16 mouse cellular contexts compared by ENCODE assay signal in the genomic region with DNA sequence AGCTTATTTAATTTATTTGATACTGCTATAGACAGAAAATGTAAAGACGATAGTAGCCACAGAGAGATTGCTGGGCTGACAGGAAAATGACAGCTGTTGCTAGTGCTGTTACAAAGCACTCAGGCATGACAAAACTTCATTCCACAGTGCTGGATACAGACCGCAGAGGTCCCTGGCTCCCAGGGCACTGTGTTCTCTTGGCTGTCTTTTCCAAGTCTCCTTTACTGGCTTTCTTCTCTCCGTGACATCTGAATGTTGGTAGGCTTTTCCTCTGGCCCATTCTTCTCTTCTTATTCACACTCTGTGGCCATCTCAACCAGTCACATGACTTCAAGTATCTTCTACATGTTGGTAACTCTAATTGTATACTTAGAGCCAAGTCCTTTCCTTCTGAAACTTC.
DNase-seq lines count a peak whose midpoint lies in the region; ATAC-seq and TF ChIP-seq lines count a peak whose summit lies in the region.
"Had no signal": no experiment of that assay in that cellular context is flagged by ENCODE, and none has a peak within 500 bp of the region (broad histone marks: within the 10 kb centered on the region; RNA-seq: fewer than 3 reads in every experiment).

No protein-coding gene starts in this region.

- WGBS in embryonic facial prominence, embryonic 14.5 days = 41% methylated on average over 3 of the region's 3 CpGs
- 70% methylated on average over 3 of the region's 3 CpGs for WGBS in embryonic facial prominence, embryonic 10.5 days
- WGBS in heart, embryonic 15.5 days = 33% methylated on average over 3 of the region's 3 CpGs
- 40% methylated on average over 3 of the region's 3 CpGs for WGBS in heart, embryonic 11.5 days (ENCODE audit: insufficient replicate concordance)
- 67% methylated on average over 3 of the region's 3 CpGs for WGBS in liver, embryonic 12.5 days (ENCODE audit: insufficient replicate concordance)
- WGBS in cerebellum, adult 2 months = 17% methylated on average over 3 of the region's 3 CpGs

- no peak for TF ChIP-seq CTCF in cerebellum, adult 2 months (IDR thresholded peaks at IDR 0.05; ENCODE audit: borderline replicate concordance, insufficient read depth, low read depth, low read length)

- peak; percentile 46 for DNase-seq in embryonic facial prominence, embryonic 14.5 days (ENCODE audit: low spot score)
- no peak for DNase-seq in embryonic facial prominence, embryonic 10.5 days (ENCODE audit: low spot score)
- peak; percentile 40 for DNase-seq in retina, embryonic 14.5 days (ENCODE audit: low spot score)
- no peak for DNase-seq in retina, postnatal 1 day
- no peak for DNase-seq in cerebellum, adult 2 months
- DNase-seq: adrenal gland, adult 8-10 months; cerebellum, postnatal 14 days; kidney, adult 11 months; kidney, postnatal 10 days; right cerebral cortex, adult 18-20 months; thymus, postnatal 36 days had no signal

- no peak overlapping the region for H3K27ac ChIP-seq in embryonic facial prominence, embryonic 14.5 days (replicated peaks; ENCODE audit: low read depth, low read length)
- H3K27ac ChIP-seq in embryonic facial prominence, embryonic 10.5 days (replicated peaks) = no peak overlapping the region
- peak overlapping the region; percentile 16 for H3K27ac ChIP-seq in heart, embryonic 15.5 days
- no peak overlapping the region for H3K27ac ChIP-seq in heart, embryonic 11.5 days (ENCODE audit: low read depth, low read length)
- no peak overlapping the region for H3K27ac ChIP-seq in liver, embryonic 12.5 days
- no peak overlapping the region for H3K27ac ChIP-seq in cerebellum, adult 2 months (ENCODE audit: insufficient read depth, low read length)
- H3K27ac ChIP-seq: forebrain, embryonic 12.5 days; limb, embryonic 15.5 days had no signal

- no peaks in the 10 kb centered on the region for H3K27me3 ChIP-seq in embryonic facial prominence, embryonic 14.5 days (replicated peaks; ENCODE audit: control insufficient read depth, insufficient read depth, low read length)
- H3K27me3 ChIP-seq in embryonic facial prominence, embryonic 10.5 days (replicated peaks; ENCODE audit: low read depth, poor library complexity, severe bottlenecking) = no peaks in the 10 kb centered on the region
- H3K27me3 ChIP-seq in heart, embryonic 15.5 days = no peaks in the 10 kb centered on the region
- H3K27me3 ChIP-seq in heart, embryonic 11.5 days (ENCODE audit: control insufficient read depth, insufficient read depth, low read length) = no peaks in the 10 kb centered on the region
- H3K27me3 ChIP-seq in liver, embryonic 12.5 days (replicated peaks) = no peaks in the 10 kb centered on the region
- H3K27me3 ChIP-seq in cerebellum, adult 2 months (ENCODE audit: control insufficient read depth, insufficient read depth, low read length) = no peaks in the 10 kb centered on the region
- H3K27me3 ChIP-seq: limb, embryonic 15.5 days had no signal

- no peak for TF ChIP-seq POLR2A in cerebellum, adult 2 months (IDR thresholded peaks at IDR 0.05; ENCODE audit: borderline replicate concordance, insufficient read depth, low read length)

- H3K4me1 ChIP-seq in embryonic facial prominence, embryonic 14.5 days (ENCODE audit: control insufficient read depth, insufficient read depth, low read length) = peaks cover 7% of the 10 kb centered on the region
- peaks cover 24% of the 10 kb centered on the region for H3K4me1 ChIP-seq in embryonic facial prominence, embryonic 10.5 days
- H3K4me1 ChIP-seq in heart, embryonic 15.5 days (replicated peaks) = peaks cover 22% of the 10 kb centered on the region
- peaks cover 14% of the 10 kb centered on the region; the same call in 1 of the 2 replicates for H3K4me1 ChIP-seq in heart, embryonic 11.5 days (ENCODE audit: control insufficient read depth, insufficient read depth, low read length)
- no peaks in the 10 kb centered on the region for H3K4me1 ChIP-seq in liver, embryonic 12.5 days
- H3K4me1 ChIP-seq in cerebellum, adult 2 months (ENCODE audit: control insufficient read depth, insufficient read depth, low read length) = no peaks in the 10 kb centered on the region

- no peaks in the 10 kb centered on the region for H3K9me3 ChIP-seq in embryonic facial prominence, embryonic 14.5 days (ENCODE audit: control insufficient read depth, low read length)
- no peaks in the 10 kb centered on the region for H3K9me3 ChIP-seq in embryonic facial prominence, embryonic 10.5 days
- H3K9me3 ChIP-seq in heart, embryonic 15.5 days (replicated peaks) = no peaks in the 10 kb centered on the region
- H3K9me3 ChIP-seq in heart, embryonic 11.5 days (replicated peaks; ENCODE audit: control insufficient read depth, low read length) = no peaks in the 10 kb centered on the region
- H3K9me3 ChIP-seq in liver, embryonic 12.5 days (replicated peaks) = no peaks in the 10 kb centered on the region
- H3K9me3 ChIP-seq: forebrain, embryonic 12.5 days; limb, embryonic 15.5 days had no signal

- no peaks in the 10 kb centered on the region for H3K36me3 ChIP-seq in embryonic facial prominence, embryonic 14.5 days (ENCODE audit: control insufficient read depth, insufficient read depth, low read length)
- H3K36me3 ChIP-seq in embryonic facial prominence, embryonic 10.5 days (replicated peaks) = no peaks in the 10 kb centered on the region
- H3K36me3 ChIP-seq in heart, embryonic 15.5 days = no peaks in the 10 kb centered on the region
- H3K36me3 ChIP-seq in heart, embryonic 11.5 days (ENCODE audit: control insufficient read depth, insufficient read depth, low read length) = no peaks in the 10 kb centered on the region
- no peaks in the 10 kb centered on the region for H3K36me3 ChIP-seq in liver, embryonic 12.5 days
- H3K36me3 ChIP-seq: forebrain, embryonic 12.5 days; limb, embryonic 15.5 days had no signal

- no peak overlapping the region for H3K4me2 ChIP-seq in embryonic facial prominence, embryonic 14.5 days (ENCODE audit: low read depth, low read length)
- H3K4me2 ChIP-seq in heart, embryonic 15.5 days = no peak overlapping the region
- H3K4me2 ChIP-seq in heart, embryonic 11.5 days = no peak overlapping the region
- H3K4me2 ChIP-seq in liver, embryonic 12.5 days = no peak overlapping the region
- H3K4me2 ChIP-seq: forebrain, embryonic 12.5 days; limb, embryonic 15.5 days had no signal

- no peak overlapping the region for H3K4me3 ChIP-seq in embryonic facial prominence, embryonic 14.5 days (ENCODE audit: low read depth, low read length)
- H3K4me3 ChIP-seq in embryonic facial prominence, embryonic 10.5 days = no peak overlapping the region
- H3K4me3 ChIP-seq in heart, embryonic 15.5 days = no peak overlapping the region
- no peak overlapping the region for H3K4me3 ChIP-seq in heart, embryonic 11.5 days (ENCODE audit: low read depth, low read length)
- H3K4me3 ChIP-seq in liver, embryonic 12.5 days = no peak overlapping the region
- H3K4me3 ChIP-seq in cerebellum, adult 2 months (replicated peaks; ENCODE audit: insufficient read depth, low read depth, low read length) = no peak overlapping the region
- H3K4me3 ChIP-seq: forebrain, embryonic 12.5 days; limb, embryonic 15.5 days had no signal

- ATAC-seq in embryonic facial prominence, embryonic 14.5 days (ENCODE audit: low read depth) = no peak
- ATAC-seq in heart, embryonic 15.5 days (replicated peaks; ENCODE audit: insufficient number of reproducible peaks, insufficient read depth, low FRiP score, low read depth) = no peak
- no peak for ATAC-seq in heart, embryonic 11.5 days (replicated peaks; ENCODE audit: insufficient number of reproducible peaks, low FRiP score, low TSS enrichment)
- ATAC-seq in liver, embryonic 12.5 days = no peak

- no peak overlapping the region for H3K9ac ChIP-seq in embryonic facial prominence, embryonic 14.5 days (ENCODE audit: low read depth, low read length)
- H3K9ac ChIP-seq in heart, embryonic 15.5 days = no peak overlapping the region
- no peak overlapping the region for H3K9ac ChIP-seq in heart, embryonic 11.5 days (ENCODE audit: low read depth, low read length)
- no peak overlapping the region for H3K9ac ChIP-seq in liver, embryonic 12.5 days
- H3K9ac ChIP-seq: forebrain, embryonic 12.5 days; limb, embryonic 15.5 days had no signal

Comparison
In these comparisons a context has a peak if more than half of its experiments do, and no peak if none do; other contexts are left out.
1. DNase-seq: peak in embryonic facial prominence, embryonic 14.5 days (single experiment) and retina, embryonic 14.5 days (single experiment); none in embryonic facial prominence, embryonic 10.5 days (single experiment), retina, postnatal 1 day (single experiment) and cerebellum, adult 2 months (0 of 2).